Mouse (Mus musculus) activated CD4-positive, CD25-positive, alpha-beta regulatory T cell (primary cell): ENCODE data around the gene Epb41l2. TPM values are rescaled to one million over a fixed set of nuclear protein-coding genes. Genes with fewer than 3 reads are reported as not detected.

Experiments
- polyA plus RNA-seq, 2 experiments: library from polyadenylated mRNA; unstranded; fragments of 100-300 nt; shearing (Covaris generic); gene quantifications; one replicate each; pipeline ENCODE4 v1.2.1; 2017

The Epb41l2 gene
- polyA plus RNA-seq: 10 to 100 TPM; 33.2 to 38.8 TPM

GRCm38 (mm10) chr10:25359208-25359958 is at the start of gene Epb41l2:
TSS of gene Epb41l2 (plus strand) at chr10:25359798.

DNA sequence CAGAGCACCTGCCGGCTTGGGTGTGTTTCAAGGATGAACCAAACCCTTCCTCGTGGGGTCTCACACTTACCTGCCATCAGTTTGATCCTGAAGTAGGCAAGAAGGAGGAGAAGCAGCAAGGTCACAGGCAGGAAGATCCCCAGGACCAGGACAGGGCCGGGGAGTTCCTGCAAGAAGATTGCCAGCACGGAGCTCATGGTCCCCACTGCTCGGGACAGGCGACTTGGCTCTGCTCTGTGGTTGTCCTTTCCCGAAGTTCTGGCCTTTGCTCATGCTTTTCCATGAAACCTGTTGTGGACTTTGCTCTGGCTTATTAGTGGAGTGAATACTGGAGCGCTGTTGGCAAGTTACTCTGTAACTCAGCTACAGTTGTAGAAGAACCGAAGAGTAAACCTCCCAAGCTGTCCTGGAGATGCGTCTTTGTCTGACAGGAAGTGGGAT is 176.3 kb downstream of the Epb41l2 start, which contains the start of gene Smlr1:
Smlr1 (minus strand) TSS at position 377 of the 441 bp plus-strand sequence.

Other genes starting within 250 kb of the Epb41l2 start
- gene Akap7, start 51.9 kb upstream of the Epb41l2 start, polyA plus RNA-seq: 1 to 10 TPM; 6.5 to 8.4 TPM
- under 1 TPM in 1 of 2 experiments, not detected in 1; 0.31 TPM for gene Smlr1, start 176.5 kb downstream of the Epb41l2 start, polyA plus RNA-seq